Mouse (Mus musculus) ES-CJ7 (cell line): Measurements from ENCODE around the gene Brap.

ENCODE experiments used
- DNase-seq: peaks from one replicate; pipeline ENCODE4 v3.0.0; 2011; ENCODE audit warnings: low read depth, low spot score

Gene Brap

DNA sequence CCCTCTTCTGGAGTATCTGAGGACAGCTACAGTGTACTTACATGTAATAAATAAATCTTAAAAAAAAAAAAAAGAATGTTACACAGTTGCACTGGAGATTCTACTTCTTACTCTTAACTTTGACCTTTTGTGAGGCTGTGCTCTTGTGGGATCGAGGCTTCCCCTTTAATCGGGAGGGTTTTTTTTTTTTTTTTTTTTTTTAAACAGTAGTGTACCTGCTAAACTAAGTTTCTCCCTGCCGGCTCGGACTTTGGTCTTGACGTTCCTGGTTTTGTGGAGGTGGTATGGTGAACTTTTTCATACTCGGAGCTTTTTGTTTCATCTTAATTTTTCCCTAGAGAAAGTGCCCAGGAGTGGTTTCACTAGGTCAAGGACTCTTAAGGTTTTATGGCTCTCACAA lies 54.6 kb downstream of the Brap start:
- DNase-seq, result no peak

DNA sequence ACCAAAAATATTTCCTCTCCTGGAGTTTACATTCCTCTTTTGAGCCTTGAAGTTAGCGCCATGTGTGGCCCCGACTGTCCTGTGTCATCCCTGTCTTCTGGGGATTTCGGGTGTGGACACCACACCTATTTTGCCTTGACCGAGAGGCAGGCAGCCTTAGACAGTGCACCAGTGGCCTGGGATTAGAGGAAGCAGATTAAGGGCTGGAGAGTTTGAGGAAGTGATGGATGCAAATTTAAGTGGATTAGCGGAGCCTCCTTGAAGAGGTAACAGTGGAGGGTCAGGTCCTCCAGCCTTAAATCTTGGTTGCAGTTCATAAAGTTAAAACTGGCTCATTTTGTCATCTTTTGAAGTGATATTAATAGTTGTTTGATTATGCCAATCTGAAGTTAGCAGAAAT lies 58.1 kb downstream of the Brap start:
- no peak for DNase-seq

DNA sequence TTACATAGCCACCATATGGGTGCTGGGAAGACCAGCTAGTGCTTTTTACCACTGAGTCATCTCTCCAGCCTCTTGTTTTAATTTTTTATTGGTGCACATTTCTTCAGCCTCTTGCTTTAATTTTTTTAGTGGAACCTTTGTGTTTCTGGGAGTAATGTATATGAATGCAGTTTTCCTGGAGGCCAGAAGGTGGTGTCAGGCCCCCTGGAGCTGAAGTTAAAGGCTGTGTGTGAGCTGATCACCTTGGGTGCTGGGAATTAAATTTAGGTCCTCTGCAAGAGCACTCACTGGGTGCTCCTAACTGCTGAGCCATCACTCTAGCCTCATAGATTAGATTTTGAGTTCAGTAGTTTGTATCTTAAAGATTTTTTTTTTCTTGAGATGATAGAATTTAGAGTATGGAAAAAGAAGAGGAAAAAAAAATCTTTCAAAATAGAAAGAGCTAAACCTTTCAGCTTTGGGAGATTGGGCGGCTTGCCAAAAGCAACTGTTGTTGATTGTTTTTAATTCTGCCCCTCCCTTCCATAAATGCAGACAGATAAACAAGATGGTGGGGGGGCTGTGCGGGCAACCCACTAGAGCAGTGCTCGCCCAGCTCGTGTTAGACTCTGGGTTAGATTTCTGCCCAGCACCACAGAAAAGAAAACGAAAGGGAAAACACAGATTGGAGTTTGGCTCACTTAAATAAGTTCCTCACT lies 60.7 kb downstream of the Brap start:
- DNase-seq, result no peak

DNA sequence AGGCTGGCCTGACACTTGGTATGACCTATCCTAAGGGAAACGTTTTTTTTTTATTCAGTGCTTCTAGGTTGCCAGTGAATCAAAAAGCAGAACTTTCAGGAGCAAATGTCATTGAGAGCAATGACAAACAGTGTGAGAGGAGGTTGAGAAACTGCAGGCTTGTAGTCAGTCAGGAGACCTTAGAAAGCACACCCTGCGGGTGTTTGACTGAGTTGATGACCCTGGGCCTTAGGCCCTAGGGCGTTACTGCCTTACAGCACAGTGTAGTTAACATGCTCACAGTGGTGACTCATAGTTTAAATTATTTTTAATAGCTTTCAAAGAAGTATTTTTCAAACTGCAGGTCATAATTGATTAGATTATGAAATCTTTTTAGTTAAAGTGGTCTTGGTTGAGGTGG lies 61.5 kb downstream of the Brap start:
- no peak for DNase-seq

DNA sequence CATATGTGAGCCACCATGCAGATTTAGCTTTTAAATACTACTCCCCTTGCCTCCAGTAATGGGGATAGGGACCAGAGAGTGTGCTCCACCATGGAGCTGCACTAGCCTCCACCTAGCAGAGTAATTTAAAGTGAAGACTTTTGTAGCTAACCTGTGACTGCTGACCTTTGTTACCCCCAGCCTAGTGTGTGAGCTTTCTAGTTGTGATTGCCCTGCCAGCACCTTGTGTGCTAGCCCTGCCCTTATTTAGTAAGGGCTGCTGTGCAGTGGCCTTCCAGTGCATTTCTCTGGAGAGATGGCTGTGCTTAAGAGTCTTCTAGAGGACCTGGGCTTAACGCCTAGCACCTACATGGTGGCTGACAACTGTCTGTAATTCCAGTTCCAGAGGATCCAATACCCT lies 64.3 kb downstream of the Brap start:
- DNase-seq, result no peak

DNA sequence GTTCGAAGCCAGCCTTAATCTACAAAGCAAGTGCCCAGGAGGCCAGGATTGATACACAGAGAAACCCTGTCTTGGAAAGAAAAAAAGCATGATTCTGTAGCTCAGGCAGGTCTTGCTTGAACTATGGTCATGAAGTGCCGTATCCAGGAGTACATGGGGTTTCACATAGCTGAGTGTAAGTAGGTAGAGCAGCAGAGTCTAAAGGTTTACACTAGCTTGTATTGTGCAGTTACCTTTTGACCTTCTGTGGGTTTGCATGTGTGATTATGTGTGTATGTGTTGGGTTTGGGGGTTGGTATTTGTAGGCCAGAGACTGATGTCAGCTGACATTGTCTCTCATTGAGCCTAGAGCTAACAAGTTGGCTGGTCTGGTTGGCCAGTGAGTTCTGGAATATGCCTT lies 69.7 kb downstream of the Brap start:
- no peak for DNase-seq

DNA sequence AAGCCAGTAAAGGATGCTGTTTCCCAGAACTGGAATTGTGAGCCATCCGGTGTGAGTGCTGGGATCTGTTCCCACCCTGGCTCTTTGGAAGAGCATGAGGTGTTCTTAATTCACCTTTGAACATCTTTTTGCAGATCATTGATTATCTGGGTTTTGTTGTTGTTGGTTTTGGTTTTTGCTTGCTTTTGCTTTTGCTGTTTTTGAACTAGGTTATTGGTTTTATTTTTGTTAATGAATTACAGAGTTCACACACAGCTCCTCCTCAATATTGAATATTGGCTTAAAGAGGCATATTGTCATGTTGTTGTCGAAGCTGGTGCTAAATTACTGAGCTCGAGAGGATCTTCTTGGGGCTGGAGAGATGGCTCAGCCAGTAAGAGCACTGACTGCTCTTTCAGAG lies 76.3 kb downstream of the Brap start:
- DNase-seq, result no peak
